Mouse (Mus musculus) E14TG2a.4 (cell line): ENCODE results near the gene Tlr9.

Experiments
- CTCF ChIP-seq: conservative IDR thresholded peaks from 2 replicates; pipeline ENCODE4 v1.5.1; 2014; ENCODE audit warnings: low read length
- NANOG ChIP-seq: IDR thresholded peaks from 2 replicates; pipeline ENCODE4 v1.6.1; 2014; ENCODE audit warnings: borderline replicate concordance, low read length, mixed read lengths
- POU5F1 ChIP-seq: IDR thresholded peaks from 2 replicates; pipeline ENCODE4 v1.6.1; 2014; ENCODE audit warnings: low read length, borderline replicate concordance

DNA sequence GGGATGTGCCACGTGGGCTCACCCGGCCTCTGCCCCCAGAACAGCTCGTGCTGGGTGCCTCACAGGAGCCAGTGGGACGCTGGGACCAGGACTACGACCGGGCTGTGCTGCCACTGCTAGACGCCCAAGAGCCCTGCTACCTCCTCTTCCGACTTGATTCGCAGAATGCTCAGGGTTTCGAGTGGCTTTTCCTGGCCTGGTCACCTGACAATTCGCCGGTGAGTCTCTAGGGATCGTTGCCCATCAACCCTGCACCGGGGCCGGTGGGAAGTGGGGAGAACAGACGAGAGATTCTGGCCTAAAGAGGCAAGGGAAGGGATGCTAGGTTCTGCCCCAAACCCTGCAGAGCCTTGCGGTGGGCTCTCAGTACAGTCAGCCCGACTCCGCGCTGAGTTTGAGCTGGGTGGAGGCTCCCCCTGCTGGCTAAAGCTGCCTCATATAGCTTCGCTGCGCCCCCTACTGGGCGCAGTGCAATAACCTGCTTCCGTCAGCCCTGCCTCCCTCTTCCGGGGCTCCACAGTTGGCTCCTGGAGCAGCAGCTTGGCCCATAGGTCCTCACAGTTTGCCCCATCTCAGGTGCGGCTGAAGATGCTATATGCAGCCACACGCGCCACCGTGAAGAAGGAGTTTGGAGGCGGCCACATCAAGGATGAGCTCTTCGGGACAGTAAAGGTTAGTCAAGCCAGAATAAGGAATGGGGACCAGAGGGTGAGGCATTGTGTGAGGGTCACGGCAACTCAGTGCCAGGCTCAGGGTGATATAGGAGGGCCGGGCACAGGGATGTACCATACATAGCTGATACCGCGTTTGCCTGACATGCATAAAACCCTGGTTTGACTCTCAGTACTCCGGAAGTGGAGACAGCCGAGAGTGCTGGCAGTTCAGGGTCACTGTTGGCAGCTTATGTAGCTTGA lies 10.5 kb upstream of the Tlr9 start:
- peak; percentile 96 for TF ChIP-seq CTCF
- no peak for TF ChIP-seq NANOG
- no peak for TF ChIP-seq POU5F1
